Mouse (Mus musculus) C2C12 (cell line): ENCODE measurements around the gene Slc25a39.

ENCODE experiments used
- CEBPB ChIP-seq: IDR thresholded peaks from one replicate; pipeline ENCODE4 v1.6.1; 2011; ENCODE audit warnings: low read depth, mild to moderate bottlenecking, control low read depth, moderate library complexity
- CTCF ChIP-seq: IDR thresholded peaks from one replicate; pipeline ENCODE4 v1.5.1; 2011; ENCODE audit not compliant: control insufficient read depth, insufficient read depth, insufficient read length
- FOSL1 ChIP-seq: IDR thresholded peaks from one replicate; pipeline ENCODE4 v1.8.0; 2011; ENCODE audit warnings: mild to moderate bottlenecking, low read length; ENCODE audit not compliant: poor library complexity, insufficient read depth, severe bottlenecking
- MYOD1 ChIP-seq: IDR thresholded peaks from one replicate; pipeline ENCODE4 v1.6.1; 2011; ENCODE audit warnings: low read depth; ENCODE audit not compliant: control insufficient read depth, insufficient read length
- MYOG ChIP-seq: IDR thresholded peaks from one replicate; pipeline ENCODE4 v1.6.1; 2011; ENCODE audit not compliant: control insufficient read depth, insufficient read length; ENCODE audit errors: extremely low read depth
- USF1 ChIP-seq: IDR thresholded peaks from one replicate; pipeline ENCODE4 v1.6.1; 2011; ENCODE audit warnings: low read depth, mild to moderate bottlenecking, control low read depth, moderate library complexity

DNA sequence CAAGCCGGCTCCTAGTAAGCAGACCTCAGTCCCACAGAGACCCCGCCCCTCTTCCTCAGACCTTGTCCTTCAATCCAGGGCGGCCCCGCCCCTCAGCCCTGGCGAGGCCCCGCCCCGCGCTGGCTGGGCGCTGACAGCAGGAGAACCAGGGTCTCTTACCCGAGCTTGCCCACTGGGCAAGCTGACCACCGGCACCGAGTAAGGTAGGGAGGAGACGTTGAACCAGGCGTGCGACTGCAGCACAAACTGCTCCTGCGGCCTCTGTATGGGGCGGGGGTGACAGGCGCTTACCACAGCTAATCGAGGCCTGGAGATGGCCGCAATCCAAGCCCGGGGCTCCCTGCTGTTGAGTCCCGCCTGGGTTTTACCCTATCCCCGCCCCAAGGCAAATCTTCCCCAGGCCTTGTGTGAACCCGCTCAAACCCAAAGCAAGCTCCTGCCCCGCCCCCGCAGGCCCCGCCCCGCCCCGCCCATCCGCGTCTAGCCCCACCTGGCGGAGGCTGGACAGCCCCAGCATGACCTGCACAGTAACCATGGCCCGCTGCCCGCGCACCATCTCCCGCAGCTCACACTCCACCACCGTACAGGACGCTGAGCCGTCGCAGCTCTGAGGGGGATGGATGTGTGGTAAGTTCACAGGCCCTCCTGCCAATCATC lies 48.1 kb upstream of the Slc25a39 start:
- TF ChIP-seq CTCF, result peak; percentile 69
- no peak for TF ChIP-seq USF1
- no peak for TF ChIP-seq MYOG
- TF ChIP-seq MYOD1, result peak; percentile 22
- TF ChIP-seq CEBPB, result no peak
- no peak for TF ChIP-seq FOSL1
